In the genomic region with DNA sequence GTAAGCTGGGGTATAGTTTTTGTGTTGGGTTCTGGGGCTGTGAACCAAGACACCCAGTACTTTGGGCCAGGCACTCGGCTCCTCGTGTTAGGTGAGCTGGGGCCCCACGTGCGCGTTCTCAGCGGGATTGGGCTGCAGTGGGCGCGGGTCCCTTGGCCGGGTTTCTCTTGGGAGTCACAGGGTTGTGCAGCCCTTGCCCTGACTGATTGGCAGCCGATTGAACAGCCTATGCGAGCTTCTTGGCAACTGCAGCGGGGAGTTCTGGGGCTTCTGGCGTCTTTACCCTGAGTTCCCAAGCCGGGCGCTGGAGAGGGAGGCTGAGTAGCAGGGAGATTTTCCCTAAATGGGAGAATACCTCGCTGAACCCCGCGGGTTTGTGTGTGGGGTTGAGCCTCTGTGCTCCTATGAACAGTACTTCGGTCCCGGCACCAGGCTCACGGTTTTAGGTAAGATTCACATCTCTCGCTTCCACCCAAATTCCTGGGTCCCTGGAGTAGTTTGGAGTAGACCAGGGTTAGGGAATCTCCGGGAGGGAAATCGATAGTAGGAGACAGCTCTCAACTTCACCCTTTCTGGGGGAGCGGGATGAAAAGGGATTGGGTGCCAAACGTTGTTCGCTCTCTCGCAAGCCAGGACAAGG, we compare ENCODE assay signal across 8 mouse cellular contexts. TPM values are rescaled to one million over a fixed set of nuclear protein-coding genes. Genes with fewer than 3 reads are reported as not detected.
A peak's percentile ranks its signal among the peaks of the same experiment; 100 is the strongest.
DNase-seq lines count a peak whose midpoint lies in the region; ATAC-seq and TF ChIP-seq lines count a peak whose summit lies in the region.

No protein-coding gene starts in this region.

- peak; percentile 18 for DNase-seq in adrenal gland, postnatal 10 days
- no peak for DNase-seq in adrenal gland, adult 2 months
- no peak for DNase-seq in lung, postnatal 0 days (ENCODE audit: low spot score)
- DNase-seq in lung, postnatal 4 days: no peak
- DNase-seq in natural killer cell, adult 2 months (ENCODE audit: low spot score in 2 of 2): no peak
- DNase-seq in kidney, adult 8-10 months: no peak

- no peaks in the 10 kb centered on the region for H3K36me3 ChIP-seq in lung, postnatal 0 days (ENCODE audit: insufficient read depth, low read length)
- H3K36me3 ChIP-seq in intestine, embryonic 16.5 days (ENCODE audit: control insufficient read depth, insufficient read depth, low read length): no peaks in the 10 kb centered on the region
- no peaks in the 10 kb centered on the region for H3K36me3 ChIP-seq in neural tube, embryonic 12.5 days

- H3K27ac ChIP-seq in lung, postnatal 0 days (ENCODE audit: low read length): no peak overlapping the region
- H3K27ac ChIP-seq in intestine, embryonic 16.5 days (ENCODE audit: low read length): no peak overlapping the region
- no peak overlapping the region for H3K27ac ChIP-seq in neural tube, embryonic 12.5 days

- no peak for ATAC-seq in lung, postnatal 0 days
- ATAC-seq in intestine, embryonic 16.5 days: no peak
- no peak for ATAC-seq in neural tube, embryonic 12.5 days (ENCODE audit: low FRiP score, low read depth)

- 7% methylated on average over 28 of the region's 28 CpGs for WGBS in lung, postnatal 0 days
- WGBS in intestine, embryonic 16.5 days: 9% methylated on average over 28 of the region's 28 CpGs
- WGBS in neural tube, embryonic 12.5 days: 6% methylated on average over 28 of the region's 28 CpGs

- no peaks in the 10 kb centered on the region for H3K27me3 ChIP-seq in lung, postnatal 0 days (replicated peaks; ENCODE audit: insufficient read depth, low read length)
- peaks cover 11% of the 10 kb centered on the region; the same call in 1 of the 2 replicates for H3K27me3 ChIP-seq in intestine, embryonic 16.5 days (replicated peaks; ENCODE audit: control insufficient read depth, insufficient read depth, low read length)
- H3K27me3 ChIP-seq in neural tube, embryonic 12.5 days (replicated peaks): no peaks in the 10 kb centered on the region

- no peaks in the 10 kb centered on the region for H3K9me3 ChIP-seq in lung, postnatal 0 days (ENCODE audit: low read length)
- no peaks in the 10 kb centered on the region for H3K9me3 ChIP-seq in intestine, embryonic 16.5 days (ENCODE audit: control insufficient read depth, low read length)
- no peaks in the 10 kb centered on the region for H3K9me3 ChIP-seq in neural tube, embryonic 12.5 days

- H3K4me1 ChIP-seq in lung, postnatal 0 days (ENCODE audit: insufficient read depth, low read depth, low read length): no peaks in the 10 kb centered on the region
- peaks cover 5% of the 10 kb centered on the region; the same call in 1 of the 2 replicates for H3K4me1 ChIP-seq in intestine, embryonic 16.5 days (ENCODE audit: control insufficient read depth, insufficient read depth, low read length)
- 0 out of 2 replicates have a peak, but pooled peaks cover 10% of the 10 kb centered on the region for H3K4me1 ChIP-seq in neural tube, embryonic 12.5 days

- H3K9ac ChIP-seq in lung, postnatal 0 days (replicated peaks; ENCODE audit: low read depth): no peak overlapping the region
- peak overlapping the region; percentile 29; the same call in 1 of the 2 replicates for H3K9ac ChIP-seq in intestine, embryonic 16.5 days (ENCODE audit: low read depth, low read length)
- no peak overlapping the region for H3K9ac ChIP-seq in neural tube, embryonic 12.5 days

- TF ChIP-seq CTCF in lung, postnatal 0 days (IDR thresholded peaks at IDR 0.05): no peak

- H3K4me2 ChIP-seq in lung, postnatal 0 days (replicated peaks; ENCODE audit: low read depth, low read length): peak overlapping the region; percentile 21
- peak overlapping the region; percentile 43 for H3K4me2 ChIP-seq in intestine, embryonic 16.5 days (ENCODE audit: low read depth, low read length)
- H3K4me2 ChIP-seq in neural tube, embryonic 12.5 days (replicated peaks): peak overlapping the region; percentile 54

- H3K4me3 ChIP-seq in lung, postnatal 0 days (ENCODE audit: low read depth, low read length): no peak overlapping the region
- H3K4me3 ChIP-seq in intestine, embryonic 16.5 days (ENCODE audit: low read length): peak overlapping the region; percentile 33
- H3K4me3 ChIP-seq in neural tube, embryonic 12.5 days: peak overlapping the region; percentile 24

- TF ChIP-seq EP300 in lung, postnatal 0 days (IDR thresholded peaks at IDR 0.05): no peak

RNA-seq across cellular contexts. Expression of gene Prss2, which starts 21.9 kb away (rescaled TPM):
- total RNA-seq in adrenal gland, postnatal 10 days (2021): not detected
- under 1 TPM in 1 of 2 experiments, not detected in 1; 0.48 TPM for total RNA-seq in adrenal gland, adult 2 months (2021)
- polyA plus RNA-seq in adrenal gland, adult 2 months (2012; rRNA removed): 0.35 TPM in 1 of 2 replicates, not detected in the other
- polyA plus RNA-seq in lung, postnatal 0 days (2015; fragmentation: Nextera tagmentation; extraction: Ambion mirVana): not detected in 2 replicates
- polyA plus RNA-seq in intestine, embryonic 16.5 days (2015; fragmentation: Nextera tagmentation; extraction: Ambion mirVana): 141 and 217 TPM in 2 replicates
- polyA plus RNA-seq in neural tube, embryonic 12.5 days (2016; fragmentation: Nextera tagmentation; extraction: Ambion mirVana): not detected in 2 replicates

Comparison
In these comparisons a context has a peak if more than half of its experiments do, and no peak if none do; other contexts are left out.
1. RNA of gene Prss2, which starts 21.9 kb away (polyA plus RNA-seq): 141 to 217 TPM in intestine, embryonic 16.5 days; 0.35 TPM in adrenal gland, adult 2 months, not detected in neural tube, embryonic 12.5 days and not detected in lung, postnatal 0 days; every median in the first group is over 100 times any median in the second.
2. Peak in every context shown above with its lines, with median percentiles within 50 percentile points of each other: H3K4me2 ChIP-seq.